Comparison of ENCODE assay signal across 17 mouse cellular contexts in the genomic region with DNA sequence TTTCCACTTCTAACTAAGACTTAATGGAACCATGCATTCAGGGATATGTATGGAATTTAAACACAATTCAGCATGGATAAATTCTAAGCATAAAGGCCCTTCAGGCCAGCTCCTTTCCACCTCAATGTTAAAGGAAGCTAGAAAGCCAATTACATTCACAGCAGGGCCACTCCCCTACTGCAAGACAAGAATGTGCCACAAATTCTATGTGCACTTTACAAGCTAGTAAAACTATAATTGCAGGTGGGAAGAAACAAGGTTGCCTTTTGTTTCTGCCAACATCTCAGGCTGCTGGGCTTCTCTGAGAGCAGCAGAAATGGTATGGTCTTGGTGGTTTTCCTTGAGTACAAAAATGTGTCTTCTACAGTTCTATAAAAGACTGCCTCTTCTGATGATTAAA.
"Had no signal": no experiment of that assay in that cellular context is flagged by ENCODE, and none has a peak within 500 bp of the region (broad histone marks: within the 10 kb centered on the region; RNA-seq: fewer than 3 reads in every experiment).

No protein-coding gene starts in this region.

- H3K9me3 ChIP-seq: liver, embryonic 13.5 days; lung, embryonic 15.5 days; megakaryocyte, embryonic 14.5 days; midbrain, embryonic 13.5 days; neural tube, embryonic 12.5 days; stomach, embryonic 15.5 days had no signal

- H3K9ac ChIP-seq: liver, embryonic 13.5 days; liver, postnatal 0 days; lung, embryonic 15.5 days; midbrain, embryonic 13.5 days; neural tube, embryonic 12.5 days; stomach, embryonic 15.5 days had no signal

- DNase-seq: kidney, adult 8-10 months; kidney, postnatal 25 days; layer of hippocampus, postnatal 36 days; liver; liver, embryonic 13.5 days; liver, postnatal 0 days; lung, postnatal 14 days; right cerebral cortex, postnatal 14 days; thymus, adult 2 months; thymus, postnatal 25 days had no signal

- H3K27ac ChIP-seq: liver, embryonic 13.5 days; lung, embryonic 15.5 days; macrophage; midbrain, embryonic 13.5 days; neural tube, embryonic 12.5 days; stomach, embryonic 15.5 days had no signal

- H3K36me3 ChIP-seq: liver, embryonic 13.5 days; lung, embryonic 15.5 days; midbrain, embryonic 13.5 days; neural tube, embryonic 12.5 days; stomach, embryonic 15.5 days had no signal

- ATAC-seq: liver, postnatal 0 days had no signal

- H3K4me3 ChIP-seq: liver, embryonic 13.5 days; lung, embryonic 15.5 days; megakaryocyte, embryonic 14.5 days; midbrain, embryonic 13.5 days; myocyte; neural tube, embryonic 12.5 days; stomach, embryonic 15.5 days had no signal

- H3K4me2 ChIP-seq: liver, embryonic 13.5 days; lung, embryonic 15.5 days; midbrain, embryonic 13.5 days; neural tube, embryonic 12.5 days; stomach, embryonic 15.5 days had no signal

- H3K27me3 ChIP-seq: liver, embryonic 13.5 days; lung, embryonic 15.5 days; megakaryocyte, embryonic 14.5 days; midbrain, embryonic 13.5 days; neural tube, embryonic 12.5 days; stomach, embryonic 15.5 days had no signal
